Mouse (Mus musculus) T-helper 2 cell (primary cell): ENCODE data around the gene Apof.

Source experiments
- in situ Hi-C: fragments of 300-600 bp; cut with MboI, MseI; formaldehyde crosslinking; loops from one replicate; pipeline ENCODE4 v1.15.1; 2025; ENCODE audit warnings: high pct_unique_total_duplicates

The Apof gene

GRCm38 (mm10) chr10:128268371-128268770, at the start of gene Apof:
Gene Apof (plus strand): TSS chr10:128268671.
- in situ Hi-C loops = no loop called here

- in situ Hi-C loops = no loop called here
Measured at GRCm38 (mm10) chr10:128221533-128222286, 46.8 kb upstream of the Apof start.

- in situ Hi-C loops = no loop called here
Measured at GRCm38 (mm10) chr10:128225064-128225463, 43.4 kb upstream of the Apof start.

GRCm38 (mm10) chr10:128225538-128225937, 42.9 kb upstream of the Apof start, which contains the start of gene Mip:
Gene Mip (plus strand): TSS chr10:128225838.
- in situ Hi-C loops = no loop called here

GRCm38 (mm10) chr10:128227592-128227991, 40.9 kb upstream of the Apof start:
- in situ Hi-C loops = no loop called here

GRCm38 (mm10) chr10:128228009-128228408, 40.5 kb upstream of the Apof start:
- in situ Hi-C loops = no loop called here

- in situ Hi-C loops = no loop called here
Measured at GRCm38 (mm10) chr10:128230582-128230981, 37.9 kb upstream of the Apof start.

- in situ Hi-C loops = no loop called here
Measured at GRCm38 (mm10) chr10:128231146-128231545, 37.3 kb upstream of the Apof start.

- in situ Hi-C loops = no loop called here
Measured at GRCm38 (mm10) chr10:128231697-128232419, 36.6 kb upstream of the Apof start, which contains the start of gene Timeless. Gene Timeless (plus strand): TSS chr10:128232065.

- in situ Hi-C loops = no loop called here
Measured at GRCm38 (mm10) chr10:128232420-128232985, 36.0 kb upstream of the Apof start.

- in situ Hi-C loops = no loop called here
Measured at GRCm38 (mm10) chr10:128236321-128236720, 32.1 kb upstream of the Apof start.

GRCm38 (mm10) chr10:128237807-128238480, 30.5 kb upstream of the Apof start:
- in situ Hi-C loops = no loop called here

GRCm38 (mm10) chr10:128239140-128239539, 29.3 kb upstream of the Apof start:
- in situ Hi-C loops = no loop called here

- in situ Hi-C loops = no loop called here
Measured at GRCm38 (mm10) chr10:128240131-128240530, 28.3 kb upstream of the Apof start.

- in situ Hi-C loops = no loop called here
Measured at GRCm38 (mm10) chr10:128243252-128243651, 25.2 kb upstream of the Apof start.

GRCm38 (mm10) chr10:128244121-128244520, 24.4 kb upstream of the Apof start:
- in situ Hi-C loops = no loop called here

- in situ Hi-C loops = no loop called here
Measured at GRCm38 (mm10) chr10:128247020-128247732, 21.3 kb upstream of the Apof start.

GRCm38 (mm10) chr10:128250565-128250964, 17.9 kb upstream of the Apof start:
- in situ Hi-C loops = no loop called here

GRCm38 (mm10) chr10:128253677-128254255, 14.7 kb upstream of the Apof start, which contains the start of gene Apon:
Gene Apon (plus strand): TSS chr10:128254096.
- in situ Hi-C loops = no loop called here

GRCm38 (mm10) chr10:128255925-128256324, 12.5 kb upstream of the Apof start:
- in situ Hi-C loops = no loop called here

- in situ Hi-C loops = no loop called here
Measured at GRCm38 (mm10) chr10:128256328-128256727, 12.1 kb upstream of the Apof start.
